In genomic region chr7:65527071-65528007, GRCm38 (mm10) we compare ENCODE assay signal across 7 mouse cellular contexts. TPM values are rescaled to one million over a fixed set of nuclear protein-coding genes. Genes with fewer than 3 reads are reported as not detected.
A peak's percentile ranks its signal among the peaks of the same experiment; 100 is the strongest.
DNase-seq lines count a peak whose midpoint lies in the region; ATAC-seq lines count a peak whose summit lies in the region.

Gene Tjp1 (minus strand): TSS chr7:65527781.

- under 1% methylated on average over 106 of the region's 115 CpGs for WGBS in forebrain, embryonic 16.5 days
- under 1% methylated on average over 88 of the region's 115 CpGs for WGBS in midbrain, embryonic 15.5 days

- H3K4me1 ChIP-seq in forebrain, embryonic 16.5 days (replicated peaks; ENCODE audit: control insufficient read depth, insufficient read depth, low read length) = no peaks in the 10 kb centered on the region; the same call in 1 of the 2 replicates
- peaks cover 19% of the 10 kb centered on the region for H3K4me1 ChIP-seq in midbrain, embryonic 15.5 days

- H3K9me3 ChIP-seq in forebrain, embryonic 16.5 days (ENCODE audit: control insufficient read depth, low read length) = no peaks in the 10 kb centered on the region
- no peaks in the 10 kb centered on the region for H3K9me3 ChIP-seq in midbrain, embryonic 15.5 days

- H3K36me3 ChIP-seq in forebrain, embryonic 16.5 days (ENCODE audit: control insufficient read depth, insufficient read depth) = no peaks in the 10 kb centered on the region
- H3K36me3 ChIP-seq in midbrain, embryonic 15.5 days (replicated peaks) = no peaks in the 10 kb centered on the region

- DNase-seq in adrenal gland, adult 2 months = peak; percentile 12
- DNase-seq in cerebellum, adult 11-12 months = peak; percentile 51
- no peak for DNase-seq in heart, postnatal 25 days (ENCODE audit: low spot score)
- DNase-seq in left cerebral cortex, postnatal 10 days (ENCODE audit: extremely low spot score in 1 of 2, low spot score in 2 of 2) = peak; percentile 36 to 77
- DNase-seq in thymus, adult 18-20 months = no peak

- H3K9ac ChIP-seq in forebrain, embryonic 16.5 days (replicated peaks; ENCODE audit: low read depth, low read length) = peak within 1 kb of the TSS; percentile 66
- H3K9ac ChIP-seq in midbrain, embryonic 15.5 days = peak within 1 kb of the TSS; percentile 69

- intact Hi-C loops in heart, postnatal 25 days (cut with DNase I) = no loop called here
- intact Hi-C loops in left cerebral cortex, postnatal 10 days (cut with DNase I) = loop anchor here (5.0 kb wide), 3 partner anchors 50 to 95 kb away; no protein-coding TSS in a partner anchor

- H3K4me2 ChIP-seq in forebrain, embryonic 16.5 days (ENCODE audit: low read length) = peak within 1 kb of the TSS; percentile 65
- H3K4me2 ChIP-seq in midbrain, embryonic 15.5 days = peak within 1 kb of the TSS; percentile 65

- H3K27me3 ChIP-seq in forebrain, embryonic 16.5 days (replicated peaks; ENCODE audit: control insufficient read depth, insufficient read depth, low read length) = no peaks in the 10 kb centered on the region
- peaks cover 17% of the 10 kb centered on the region for H3K27me3 ChIP-seq in midbrain, embryonic 15.5 days (replicated peaks)

- H3K4me3 ChIP-seq in forebrain, embryonic 16.5 days (replicated peaks; ENCODE audit: low read length) = peak within 1 kb of the TSS; percentile 61
- peak within 1 kb of the TSS; percentile 72 for H3K4me3 ChIP-seq in midbrain, embryonic 15.5 days

- ATAC-seq in forebrain, embryonic 16.5 days = peak; percentile 91
- ATAC-seq in midbrain, embryonic 15.5 days (replicated peaks) = peak; percentile 92

- peak within 1 kb of the TSS; percentile 31 for H3K27ac ChIP-seq in forebrain, embryonic 16.5 days (ENCODE audit: low read length)
- H3K27ac ChIP-seq in midbrain, embryonic 15.5 days = peak within 1 kb of the TSS; percentile 91

RNA-seq across cellular contexts. Expression of gene Tjp1, which starts in this region (rescaled TPM):
- total RNA-seq in adrenal gland, adult 2 months (2021) = 100 to 1,000 TPM in 1 of 2 experiments, 10 to 100 TPM in 1; 61.1 to 101 TPM
- 10.5 and 11.2 TPM in 2 replicates for polyA plus RNA-seq in adrenal gland, adult 2 months (2012; rRNA removed)
- 21.9 and 24.2 TPM in 2 replicates for polyA plus RNA-seq in forebrain, embryonic 16.5 days (2015; fragmentation: Nextera tagmentation; extraction: Ambion mirVana)
- total RNA-seq in heart, postnatal 25 days (2021) = 100 to 1,000 TPM; 110 to 134 TPM
- 100 to 1,000 TPM; 112 to 129 TPM for total RNA-seq in left cerebral cortex, postnatal 10 days (2021)
- 31.3 and 33.9 TPM in 2 replicates for polyA plus RNA-seq in midbrain, embryonic 15.5 days (2015; fragmentation: Nextera tagmentation; extraction: Ambion mirVana)

Comparison
In these comparisons a context has a peak if more than half of its experiments do, and no peak if none do; other contexts are left out.
1. DNase-seq: peak in adrenal gland, adult 2 months (single experiment), cerebellum, adult 11-12 months (single experiment) and left cerebral cortex, postnatal 10 days (2 of 2); none in heart, postnatal 25 days (single experiment) and thymus, adult 18-20 months (0 of 2).